Mouse (Mus musculus) adrenal gland, postnatal 14 days (tissue): ENCODE measurements around the gene Myog. TPM values are rescaled to one million over a fixed set of nuclear protein-coding genes. Genes with fewer than 3 reads are reported as not detected.
"Not testable (repeated sequence)": the region's sequence is repeated elsewhere in the genome, so short reads cannot be mapped to it uniquely, and the experiment has no call there.

Source experiments
- DNase-seq: peaks from one replicate; pipeline ENCODE4 v3.0.0; 2021; ENCODE audit warnings: mixed read lengths
- long read RNA-seq, 2 experiments: library from polyadenylated mRNA; stranded (forward); transcript quantifications; one replicate each; pipeline ENCODE4 v2.0.0; 2021
- total RNA-seq: library from RNA; stranded (reverse); gene quantifications from 2 replicates; pipeline ENCODE4 v1.2.3, GENCODE M21; 2021

The Myog gene
- total RNA-seq: not detected in 2 replicates
- long read RNA-seq, experiment 1: 0 reads
- long read RNA-seq, experiment 2: 0 reads

DNA sequence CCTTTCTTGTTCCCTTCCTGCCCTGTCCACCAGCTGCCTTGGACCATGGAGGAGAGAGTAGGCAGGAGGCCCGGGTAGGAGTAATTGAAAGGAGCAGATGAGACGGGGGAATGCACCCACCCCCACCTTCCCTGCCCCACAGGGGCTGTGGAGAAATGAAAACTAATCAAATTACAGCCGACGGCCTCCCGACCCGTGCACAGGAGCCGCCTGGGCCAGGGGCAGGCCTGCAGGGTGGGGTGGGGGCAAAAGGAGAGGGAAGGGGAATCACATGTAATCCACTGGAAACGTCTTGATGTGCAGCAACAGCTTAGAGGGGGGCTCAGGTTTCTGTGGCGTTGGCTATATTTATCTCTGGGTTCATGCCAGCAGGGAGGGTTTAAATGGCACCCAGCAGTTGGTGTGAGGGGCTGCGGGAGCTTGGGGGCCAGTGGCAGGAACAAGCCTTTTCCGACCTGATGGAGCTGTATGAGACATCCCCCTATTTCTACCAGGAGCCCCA, at the start of gene Myog:
TSS of gene Myog (plus strand) at position 392 of the 502 bp plus-strand sequence.
- no peak for DNase-seq

DNA sequence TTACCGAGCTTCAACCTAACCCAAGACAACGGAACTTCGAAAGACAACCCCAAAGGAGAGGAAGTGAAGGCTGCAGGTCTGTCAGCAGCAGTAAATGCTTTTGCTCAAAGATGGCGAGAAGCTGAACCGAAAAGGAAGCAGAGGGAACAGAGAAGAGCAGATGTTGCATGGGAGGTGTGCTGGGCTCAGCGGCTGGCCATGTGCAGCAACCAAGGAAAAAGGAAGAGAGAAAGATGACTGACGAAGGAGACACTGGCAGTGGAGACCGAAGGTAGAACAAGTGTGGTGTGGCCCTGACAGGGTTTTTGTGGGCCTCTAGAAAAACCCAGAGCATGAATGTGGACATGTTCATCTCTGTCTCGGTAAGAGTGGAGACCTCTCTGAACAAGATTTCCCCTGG, 49.1 kb upstream of the Myog start:
- no peak for DNase-seq

DNA sequence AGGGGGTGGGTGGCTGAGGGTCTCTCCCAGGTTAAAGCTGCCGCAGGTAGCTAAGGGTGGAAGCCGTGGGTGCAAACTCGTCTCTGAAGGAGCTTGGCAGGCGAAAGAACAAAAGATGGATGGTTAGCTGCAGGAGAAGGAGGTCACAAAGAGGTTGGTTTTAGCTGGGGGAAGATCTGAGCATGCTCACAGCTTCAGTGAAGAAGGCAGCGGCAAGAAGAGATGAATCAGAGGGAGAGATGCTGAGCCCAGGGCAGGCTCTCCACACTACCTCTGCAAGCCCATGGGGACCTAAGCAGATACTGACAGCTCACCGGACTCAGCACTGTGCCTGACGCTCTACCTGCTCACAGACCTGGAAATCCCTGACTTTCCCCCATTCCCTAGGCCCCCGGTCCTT, 48.5 kb upstream of the Myog start:
- no peak for DNase-seq

DNA sequence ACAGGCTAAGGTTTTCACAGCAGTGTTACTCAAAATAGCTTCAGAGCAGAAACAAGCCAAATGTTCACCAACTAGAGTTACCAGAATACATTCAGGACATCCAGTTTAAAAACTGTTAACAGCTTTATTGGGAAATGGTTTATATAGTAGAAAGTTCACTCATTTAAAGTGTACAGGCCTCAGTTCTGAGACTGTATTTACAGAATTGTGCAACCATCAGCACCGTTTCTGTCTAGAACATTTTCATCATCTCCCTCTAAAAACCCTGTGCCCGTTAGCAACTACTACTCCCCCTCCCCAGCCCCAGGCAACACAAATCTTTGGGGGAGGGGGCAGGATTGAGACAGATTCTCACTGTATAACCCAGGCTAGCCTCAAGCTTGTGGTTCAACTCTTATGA, 47.5 kb upstream of the Myog start:
- DNase-seq: no peak

DNA sequence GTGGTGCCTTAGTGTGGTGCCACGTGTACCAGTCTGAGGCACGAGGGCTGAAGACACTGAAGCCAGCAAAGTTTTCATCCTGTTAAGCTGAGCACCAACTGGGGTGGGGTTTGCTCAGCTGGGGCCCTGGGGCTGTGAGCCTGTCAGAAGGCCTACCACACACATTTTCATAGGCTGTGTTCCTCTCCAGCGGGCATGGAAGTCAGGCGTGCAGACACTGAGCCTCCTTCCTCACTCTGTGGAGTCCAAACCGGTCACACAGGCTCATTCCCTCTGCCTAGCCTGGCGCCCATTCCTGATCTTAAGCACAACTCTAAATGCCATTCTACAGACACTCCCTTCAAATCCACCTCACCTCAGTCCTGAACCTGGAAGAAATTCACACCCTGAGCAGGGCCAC, 46.3 kb upstream of the Myog start:
- DNase-seq: no peak

DNA sequence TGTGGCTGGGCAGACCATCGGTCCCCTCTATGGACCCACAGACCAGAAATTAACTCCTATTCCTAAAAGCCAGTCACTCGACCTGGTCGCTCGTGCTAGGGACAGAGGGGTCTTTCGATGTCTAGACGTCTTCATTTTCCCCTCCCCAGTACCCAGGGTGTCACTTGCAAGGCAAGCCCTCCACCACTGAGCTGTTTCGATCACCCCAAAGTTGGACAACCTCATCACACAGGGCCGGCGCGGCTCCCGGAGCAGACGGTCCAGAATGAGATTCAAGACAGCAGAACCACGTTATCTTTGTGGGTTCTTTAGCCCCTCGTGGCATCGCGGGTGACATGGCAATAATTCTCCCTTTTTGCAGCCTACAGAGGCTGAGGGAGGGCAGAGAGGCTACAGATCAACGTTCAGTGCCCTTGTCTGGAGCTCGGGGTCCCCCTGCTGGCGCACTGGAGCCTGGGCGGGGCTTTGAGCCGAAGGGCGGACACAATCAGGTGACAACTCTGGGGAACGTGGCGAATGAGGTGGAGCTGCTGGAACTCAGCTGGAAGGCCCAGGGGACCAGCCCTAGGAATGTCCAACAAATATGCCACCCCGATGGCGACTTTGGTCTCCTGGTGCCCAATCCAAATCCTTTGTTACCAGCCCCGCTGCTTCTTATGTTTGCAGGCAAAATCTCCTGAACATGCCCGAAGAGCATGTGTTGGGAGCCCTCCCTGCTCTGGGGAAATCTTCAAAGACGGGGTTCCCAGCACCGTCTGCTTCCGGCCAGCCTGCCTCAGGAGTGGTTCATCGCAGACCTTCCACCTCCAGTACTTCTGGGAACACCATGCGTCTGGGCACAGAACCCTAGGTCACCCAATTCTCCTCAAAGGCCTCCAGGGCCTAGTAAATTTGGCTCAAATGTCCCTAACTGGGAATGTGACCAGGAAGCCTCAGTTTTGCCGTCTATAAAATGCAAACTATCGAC, 45.6 kb upstream of the Myog start:
- peak; percentile 96 for DNase-seq

DNA sequence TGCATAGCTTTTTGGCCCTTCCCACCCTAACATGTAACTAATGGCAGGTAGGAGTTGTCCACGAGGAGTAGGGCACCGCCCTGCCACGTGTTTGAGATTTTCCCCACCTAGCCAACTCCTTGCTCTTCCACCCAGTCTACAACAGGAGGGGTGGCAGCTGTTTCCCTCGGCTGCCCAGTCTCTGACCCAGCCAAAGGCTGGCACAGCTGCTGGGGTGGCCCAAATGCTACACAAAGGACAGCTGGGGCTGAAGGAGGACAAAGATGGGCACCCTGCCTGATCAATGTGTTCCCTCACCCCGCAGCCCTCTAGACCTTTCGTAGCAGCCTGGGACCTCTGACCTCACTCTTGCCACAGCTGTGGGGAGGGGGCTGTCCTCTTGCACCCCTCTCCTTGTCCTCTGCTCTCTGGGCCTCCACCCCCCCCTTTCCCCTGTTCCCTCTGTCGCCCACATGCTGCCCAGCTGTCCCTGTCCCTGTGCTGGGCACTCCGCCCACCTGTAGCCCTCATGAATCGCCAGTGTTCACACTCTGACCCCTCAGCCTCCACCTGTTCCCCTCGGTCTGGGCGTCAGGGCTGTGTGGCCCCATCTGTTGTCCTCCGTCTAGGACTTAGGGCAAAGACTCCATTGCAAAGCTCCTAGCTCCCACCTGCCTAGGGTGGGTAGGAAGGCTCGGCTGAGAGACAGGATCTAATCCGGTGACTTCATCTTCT, 44.6 kb upstream of the Myog start:
- DNase-seq: peak; percentile 28

DNA sequence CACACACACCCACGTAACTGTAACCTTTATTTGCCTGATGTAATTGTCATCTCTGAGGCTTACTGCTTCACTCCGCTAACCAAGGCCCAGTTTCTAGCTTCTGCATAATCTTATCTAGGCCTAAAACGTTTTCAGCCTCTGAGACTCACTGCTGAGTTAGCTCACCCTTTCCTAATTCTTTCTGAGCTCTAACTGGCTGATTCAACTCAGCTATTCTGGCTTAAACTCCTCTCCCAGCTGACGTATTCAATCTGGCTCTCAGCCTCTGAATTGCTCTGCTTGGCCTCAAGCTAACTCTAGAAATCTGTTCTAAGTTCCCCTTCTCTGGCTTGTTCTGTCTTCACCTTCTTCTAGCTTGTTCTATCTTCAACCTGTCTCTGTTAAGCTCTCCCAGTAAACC, 43.2 kb upstream of the Myog start:
- DNase-seq: peak; percentile 36

DNA sequence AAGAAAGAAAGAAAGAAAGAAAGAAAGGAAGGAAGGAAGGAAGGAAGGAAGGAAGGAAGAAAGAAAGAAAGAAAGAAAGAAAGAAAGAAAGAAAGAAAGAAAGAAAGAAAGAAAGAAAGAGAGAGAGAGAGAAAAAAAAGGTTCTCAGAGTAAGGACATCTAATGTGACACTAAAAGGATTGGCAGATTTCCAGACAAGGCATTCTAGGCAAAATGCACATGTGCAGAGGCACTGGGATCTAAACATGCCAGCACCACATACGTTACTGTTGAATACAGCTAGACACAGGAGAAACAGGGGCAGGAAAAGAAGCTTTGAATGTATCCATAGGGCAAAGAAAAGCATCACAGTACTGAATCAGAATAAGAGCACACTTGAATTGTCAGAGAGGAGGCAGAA, 40.1 kb upstream of the Myog start:
- not testable (repeated sequence) for DNase-seq

DNA sequence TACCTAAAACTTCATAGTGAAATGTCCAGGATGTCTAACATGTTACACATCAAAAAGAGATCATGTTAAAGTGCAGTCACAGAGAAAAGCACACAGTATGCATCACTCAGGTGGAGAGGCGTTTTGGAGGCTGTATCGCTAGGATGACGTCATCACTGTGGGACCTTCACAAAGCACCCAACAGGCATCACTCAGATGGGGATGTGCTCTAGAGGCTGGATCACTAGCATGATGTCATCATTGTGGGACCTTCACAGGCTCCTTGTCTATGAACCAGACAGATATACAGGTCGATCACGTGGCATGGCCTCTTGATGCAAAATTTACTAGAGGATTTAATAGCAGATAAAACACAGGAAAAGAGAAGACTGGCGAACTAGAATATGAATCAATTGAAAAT, 25.4 kb upstream of the Myog start:
- no peak for DNase-seq

DNA sequence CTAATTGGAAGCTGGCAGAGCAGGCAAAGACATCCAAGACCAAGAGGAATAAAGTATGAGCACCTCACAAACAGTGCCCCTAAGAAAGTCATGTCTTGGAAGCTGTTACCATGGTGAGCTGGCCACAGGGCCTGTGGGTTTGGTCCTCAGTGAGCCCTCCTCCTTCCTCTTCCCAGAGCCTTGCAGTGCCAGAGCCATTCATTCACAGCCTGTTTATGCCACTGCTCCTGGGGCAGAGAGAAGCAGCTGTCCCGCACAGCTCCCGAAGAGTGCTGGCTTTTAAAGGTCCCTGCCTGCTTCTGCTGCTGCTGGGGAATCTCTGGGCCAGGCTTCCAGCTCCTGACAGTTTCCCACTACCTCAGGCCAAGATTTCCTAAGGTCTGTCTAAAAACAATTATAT, 24.0 kb upstream of the Myog start:
- no peak for DNase-seq

DNA sequence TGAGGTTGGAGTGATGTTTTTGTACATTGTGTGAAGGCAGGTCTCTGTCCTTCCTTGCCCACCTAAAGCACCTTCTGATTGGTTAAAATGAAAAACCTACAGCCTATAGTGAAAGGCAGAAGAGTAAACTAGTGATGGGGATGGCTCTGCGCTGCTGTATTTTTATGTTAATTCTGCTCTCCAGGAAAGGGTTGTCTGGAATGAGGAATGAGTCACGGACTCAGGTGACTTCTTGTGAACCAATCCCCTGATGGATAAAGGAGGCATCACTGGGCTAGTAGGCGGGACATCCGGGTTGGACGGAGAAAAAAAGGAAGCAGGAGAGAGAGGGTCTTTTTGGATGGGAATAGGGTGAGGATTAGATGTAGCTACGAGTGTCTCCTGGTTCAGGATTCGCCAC, 19.8 kb upstream of the Myog start:
- no peak for DNase-seq

DNA sequence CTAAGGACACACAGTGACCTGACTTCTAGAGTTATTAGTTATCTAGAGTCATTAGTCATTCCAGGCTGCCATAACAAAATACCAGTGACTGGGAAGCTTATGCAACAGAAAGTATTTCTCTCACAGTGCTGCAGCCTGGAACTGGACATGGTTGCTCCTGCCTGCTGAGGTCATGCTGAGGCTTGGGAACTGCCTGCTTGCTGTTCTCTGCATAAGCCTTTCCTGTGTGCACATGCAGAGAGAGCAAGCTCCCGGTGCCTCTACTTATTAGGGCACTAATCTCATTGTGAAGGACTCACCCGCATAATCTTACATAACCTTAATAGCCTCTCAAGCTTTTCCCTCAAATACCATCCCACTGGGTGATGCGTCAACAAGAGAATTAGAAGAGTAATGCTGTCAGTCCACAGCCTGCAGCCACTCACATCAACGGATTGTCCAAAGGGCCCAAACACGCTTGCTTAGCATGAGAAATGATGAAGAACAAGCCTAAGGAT, 17.0 kb upstream of the Myog start:
- no peak for DNase-seq

DNA sequence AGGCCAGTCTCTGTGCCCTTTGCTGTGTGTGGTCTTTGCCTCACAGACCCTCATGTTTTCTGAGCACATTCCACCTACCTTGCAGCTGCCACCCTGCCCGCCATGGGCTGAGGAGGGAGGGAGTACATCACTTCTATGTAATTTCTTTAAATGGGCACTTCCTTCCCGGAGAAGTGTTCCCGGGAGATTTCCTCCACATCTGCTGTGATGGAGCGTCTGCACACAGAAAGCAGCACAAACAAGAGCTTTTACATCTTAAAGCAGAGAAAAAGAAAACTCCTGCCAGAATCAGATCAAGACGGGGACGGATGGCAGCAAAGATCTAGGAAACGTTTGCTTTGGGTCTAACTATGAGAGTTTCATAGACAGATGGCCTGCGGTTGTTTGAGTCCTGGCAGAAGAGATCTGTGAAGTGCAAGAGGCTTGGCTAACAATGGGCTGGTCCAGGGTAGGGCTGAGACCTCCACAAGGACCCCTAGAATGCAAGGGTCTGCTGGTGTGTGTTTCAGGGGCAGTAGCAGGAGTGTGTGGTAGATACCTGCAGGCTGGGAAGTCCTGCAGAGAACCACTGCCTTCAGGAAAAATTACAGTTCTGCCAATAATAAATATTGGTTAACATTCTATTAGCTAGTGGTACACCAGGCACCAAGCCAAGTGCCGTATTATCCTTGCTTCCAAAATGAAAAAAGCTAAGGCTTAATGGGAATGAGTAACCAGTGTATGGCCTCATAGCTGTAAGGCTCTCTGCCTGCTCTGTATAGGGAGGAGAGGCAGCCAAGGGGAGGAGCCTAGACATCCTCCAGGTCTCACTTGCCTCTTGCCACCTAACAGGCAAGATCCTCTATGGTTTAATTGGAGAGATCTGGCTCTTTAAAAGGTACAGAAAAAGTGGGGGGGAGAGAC, 16.0 kb upstream of the Myog start:
- no peak for DNase-seq

DNA sequence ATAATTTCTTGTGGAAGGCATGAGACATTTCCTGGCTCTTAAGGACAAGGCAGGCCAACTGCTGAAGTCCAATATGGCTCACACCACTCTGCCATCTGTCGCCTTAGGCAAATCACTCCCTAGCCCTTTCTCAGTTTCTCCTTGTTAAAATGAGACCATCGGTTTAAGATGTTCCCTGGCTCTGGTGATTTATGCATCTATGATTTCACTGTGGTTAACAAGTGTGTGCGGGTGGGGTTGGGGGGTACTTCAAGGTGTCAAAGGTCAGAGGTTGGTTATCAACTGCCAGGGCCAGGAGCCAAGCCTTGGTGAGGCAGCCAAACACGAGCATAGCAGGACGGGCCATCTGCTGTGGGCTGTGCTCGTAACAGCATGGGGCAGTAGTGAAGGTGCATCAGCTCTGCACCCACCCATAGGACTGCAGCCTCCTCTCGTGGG, 15.3 kb upstream of the Myog start:
- no peak for DNase-seq

DNA sequence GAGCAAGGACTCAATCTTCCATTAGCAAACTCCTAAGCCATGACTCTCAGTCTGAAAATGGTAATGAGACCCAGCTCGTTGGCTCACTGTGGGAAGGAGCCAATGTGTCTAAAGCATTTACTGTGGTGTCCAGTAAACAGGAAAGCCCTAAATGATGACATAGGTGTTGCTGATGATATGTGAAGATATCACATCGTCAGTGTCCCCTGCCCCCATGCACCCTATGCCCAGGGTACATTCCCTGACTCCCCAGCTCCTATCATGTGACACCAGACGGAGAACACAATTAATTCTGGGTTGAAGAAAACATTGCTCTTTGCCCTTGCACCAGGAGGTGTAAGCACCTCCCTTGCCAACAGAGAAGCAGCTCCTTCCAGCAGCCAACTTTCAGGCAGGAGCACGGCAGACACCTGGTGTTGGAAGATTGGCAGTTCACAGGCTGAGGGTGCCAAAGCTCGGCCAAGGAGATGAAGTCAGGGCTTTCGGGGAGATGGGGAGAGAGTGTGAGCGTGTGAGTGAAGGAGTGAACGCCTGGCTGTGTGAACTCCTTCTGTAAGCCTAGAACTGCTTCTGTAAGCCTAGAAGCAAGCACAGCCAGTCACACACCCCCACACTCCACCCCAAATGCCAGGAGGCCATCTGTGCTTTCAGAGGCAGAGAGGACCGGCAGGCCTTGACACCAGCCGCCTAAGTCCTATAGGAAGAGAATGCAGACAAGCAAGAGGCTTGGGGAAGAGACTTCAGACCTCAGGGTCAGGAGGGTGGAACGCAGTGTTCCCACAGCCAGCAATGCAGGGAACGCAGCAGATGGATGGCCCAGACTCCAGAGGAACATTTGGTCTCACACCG, 13.9 kb upstream of the Myog start:
- DNase-seq: no peak

DNA sequence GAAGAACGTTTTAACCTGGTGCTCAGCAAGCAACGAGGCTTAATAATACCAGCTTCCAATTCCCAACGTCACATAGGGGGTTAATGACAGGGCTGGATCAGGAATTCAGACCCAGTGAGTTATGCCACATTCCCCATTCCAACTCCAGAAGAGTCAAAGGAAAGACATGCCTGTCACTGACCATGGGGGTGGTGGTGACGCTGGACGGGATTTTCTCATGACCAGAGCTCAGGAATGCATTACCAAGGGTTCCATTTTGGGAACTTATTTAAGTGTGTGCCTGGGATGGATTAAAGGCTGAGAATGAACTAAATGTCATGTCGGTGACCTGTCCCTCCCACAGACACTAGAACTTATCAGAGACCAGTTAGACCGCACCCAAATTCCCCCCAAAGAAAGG, 13.0 kb upstream of the Myog start:
- DNase-seq: no peak

DNA sequence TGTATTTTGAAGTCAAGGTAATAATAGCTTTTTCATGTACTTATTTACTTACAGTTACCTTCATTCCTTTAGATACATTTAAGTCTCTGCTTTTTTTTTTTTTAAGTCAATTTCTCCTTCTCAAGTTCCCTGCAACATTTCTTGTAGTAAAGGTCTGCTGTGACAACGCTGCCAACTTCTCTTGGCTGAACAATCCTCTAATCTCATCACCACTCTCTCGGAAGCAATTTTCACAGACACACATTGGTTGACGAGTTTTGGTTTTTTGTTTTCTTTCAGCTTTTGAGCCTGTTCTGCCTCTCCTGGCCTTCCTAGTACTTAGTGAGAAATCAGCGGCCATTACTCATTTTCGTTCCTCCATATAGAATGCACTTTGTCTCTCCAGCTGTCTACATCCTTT, 9.6 kb upstream of the Myog start:
- no peak for DNase-seq

DNA sequence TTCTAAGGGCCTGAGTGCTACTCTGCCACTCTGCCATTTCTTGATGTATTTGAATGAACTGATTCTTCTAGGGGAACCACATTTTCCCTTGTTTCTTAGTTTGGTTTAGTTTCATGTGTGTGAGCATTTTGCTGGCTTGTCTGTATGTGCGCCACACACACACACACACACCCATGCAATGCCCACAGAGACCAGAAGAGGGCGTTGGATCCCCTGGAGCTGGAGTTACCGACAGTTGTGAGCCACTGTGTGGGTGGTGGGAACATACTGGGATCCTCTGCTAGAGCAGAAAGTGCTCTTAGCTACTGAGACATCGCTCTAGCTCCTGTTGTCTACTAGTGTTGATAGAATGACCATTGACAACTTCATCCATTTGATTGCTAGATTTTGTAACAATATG, 8.2 kb upstream of the Myog start:
- DNase-seq: no peak

DNA sequence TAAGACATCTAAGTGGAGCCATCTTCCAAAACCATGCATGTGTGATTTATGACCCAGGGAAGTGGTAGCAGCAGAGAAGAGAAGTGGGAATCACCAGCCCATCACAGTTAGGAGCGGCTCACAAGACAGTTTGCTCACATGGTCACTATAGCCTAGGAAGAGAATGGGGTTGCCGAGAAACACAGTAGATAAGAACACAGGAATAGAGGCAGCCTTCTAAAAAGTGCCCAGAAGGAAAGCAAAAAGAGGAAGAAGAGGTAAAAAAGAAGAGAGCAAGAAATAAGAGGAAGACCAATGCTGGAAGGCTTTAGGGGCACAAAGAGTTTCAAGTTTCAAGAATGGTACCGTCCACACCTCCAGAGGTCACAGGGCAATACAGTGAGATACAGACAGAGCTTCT, 7.4 kb upstream of the Myog start:
- no peak for DNase-seq

DNA sequence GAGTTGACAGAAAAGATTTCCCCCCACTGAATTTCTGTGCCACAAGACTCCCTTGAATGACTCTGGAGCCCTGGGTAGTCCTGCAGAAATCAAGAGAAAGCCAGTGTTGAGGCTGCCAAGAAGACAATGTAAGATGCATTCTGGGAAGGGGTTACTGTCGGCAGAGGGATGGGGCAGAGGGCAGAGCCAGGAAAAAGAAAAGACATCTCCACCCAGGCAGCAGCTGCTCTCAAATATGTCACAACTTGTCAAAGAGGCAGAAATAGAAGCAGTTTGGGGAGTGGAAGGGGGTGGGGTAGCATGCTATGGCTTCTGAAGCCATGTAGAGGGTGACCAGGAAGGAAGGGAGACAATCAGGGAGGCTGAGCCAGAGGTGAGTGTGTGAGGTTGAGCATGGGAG, 6.7 kb upstream of the Myog start:
- no peak for DNase-seq
